Mouse (Mus musculus): ENCODE measurements around the gene Ern1.
"Not testable (repeated sequence)": the region's sequence is repeated elsewhere in the genome, so short reads cannot be mapped to it uniquely, and the experiment has no call there.

Ern1 gene

DNA sequence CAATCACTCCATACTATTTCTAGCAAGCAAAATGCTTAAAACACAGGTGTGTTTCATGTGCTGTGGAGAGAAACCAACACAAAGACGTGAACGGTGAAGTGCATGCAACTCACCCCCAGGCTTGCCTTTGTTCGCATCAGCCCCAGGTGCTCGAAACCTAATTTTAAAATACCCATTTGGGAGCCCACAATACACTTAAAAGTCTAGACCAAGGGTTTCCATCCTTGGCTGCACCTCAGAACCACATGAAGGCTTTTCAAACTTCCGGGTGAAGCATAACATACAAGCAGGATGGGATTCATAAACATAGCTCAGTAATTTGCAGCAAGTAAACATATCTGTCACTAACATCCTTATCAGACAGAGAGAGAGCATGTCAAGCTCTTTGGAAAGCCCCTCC is 57.3 kb downstream of the Ern1 start:
- DNase-seq = no peak

DNA sequence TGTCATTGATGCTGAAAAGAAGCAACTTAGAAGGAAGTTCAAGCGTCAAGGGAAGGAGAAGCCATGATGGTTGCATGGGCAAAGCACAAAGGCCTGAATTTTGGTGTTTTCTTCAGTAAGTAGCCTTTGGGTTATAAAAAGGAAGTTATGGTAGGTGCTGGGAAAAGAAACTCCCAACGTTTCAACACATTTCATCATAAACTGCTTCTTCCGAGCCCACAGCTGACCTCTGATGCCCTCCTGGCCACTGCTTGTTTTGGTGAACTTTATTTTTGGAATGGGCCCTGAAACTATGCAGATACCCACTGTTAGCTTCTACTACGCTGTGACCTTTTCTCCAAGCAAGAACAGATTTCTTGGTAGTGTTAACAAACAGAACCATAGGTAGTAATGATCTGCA is 58.0 kb downstream of the Ern1 start:
- DNase-seq = no peak

DNA sequence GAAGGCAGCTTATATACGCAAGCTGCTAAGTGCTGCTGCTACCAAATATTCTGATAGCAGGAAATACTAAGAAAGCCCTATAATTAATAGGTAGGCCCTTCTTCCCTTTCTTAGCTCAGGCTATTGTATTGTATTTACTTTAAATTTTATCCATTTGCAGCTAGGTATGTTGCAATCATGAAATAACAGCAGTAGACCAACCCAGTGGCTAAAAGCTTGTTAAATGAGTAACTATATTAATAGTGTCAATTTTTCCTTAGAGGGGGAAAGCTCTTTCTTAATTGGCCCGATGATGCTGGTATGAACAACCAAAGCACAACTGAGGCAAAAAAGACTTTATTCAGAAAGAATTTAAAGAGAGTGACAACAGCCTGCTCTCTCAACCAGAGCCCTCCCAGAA is 59.1 kb downstream of the Ern1 start:
- DNase-seq = no peak

DNA sequence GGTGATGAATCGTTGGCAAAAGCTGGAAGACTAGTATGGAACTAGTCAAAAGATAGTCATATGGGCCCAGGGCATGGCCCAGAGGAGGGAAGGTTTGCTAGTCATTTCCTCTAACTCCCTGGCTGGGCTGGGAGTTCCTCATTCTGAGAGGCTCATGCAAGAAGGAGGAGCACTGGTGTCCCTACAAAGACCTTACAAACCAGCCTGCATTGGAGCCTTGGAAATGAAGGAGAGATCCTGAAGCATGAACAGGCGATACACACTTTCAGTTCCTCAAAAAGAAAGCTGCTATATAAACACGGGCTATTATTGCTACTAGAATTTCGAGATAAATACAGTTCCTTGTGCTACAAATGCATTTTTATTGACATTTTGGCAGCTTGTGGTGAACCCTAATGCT is 59.5 kb downstream of the Ern1 start:
- DNase-seq = no peak

DNA sequence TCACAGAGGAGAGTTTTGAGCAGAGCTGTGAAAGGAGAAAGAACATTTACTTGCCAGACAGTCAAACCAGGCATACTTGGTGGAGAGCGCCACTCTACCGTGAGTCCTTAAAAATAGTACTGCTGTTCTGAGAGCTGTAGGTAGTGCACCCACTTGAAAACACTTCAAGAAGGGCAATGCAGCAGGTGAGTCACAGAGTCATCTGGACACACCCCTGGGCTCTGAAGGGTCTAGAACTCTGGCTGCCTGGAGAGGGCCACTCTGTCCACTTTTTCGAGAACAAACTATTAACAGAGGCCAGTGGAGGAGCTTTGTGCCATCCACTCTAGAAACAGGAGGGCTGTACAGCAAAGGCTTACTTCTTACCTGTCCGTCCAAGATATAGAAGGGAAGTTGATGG is 61.2 kb downstream of the Ern1 start:
- no peak for DNase-seq

DNA sequence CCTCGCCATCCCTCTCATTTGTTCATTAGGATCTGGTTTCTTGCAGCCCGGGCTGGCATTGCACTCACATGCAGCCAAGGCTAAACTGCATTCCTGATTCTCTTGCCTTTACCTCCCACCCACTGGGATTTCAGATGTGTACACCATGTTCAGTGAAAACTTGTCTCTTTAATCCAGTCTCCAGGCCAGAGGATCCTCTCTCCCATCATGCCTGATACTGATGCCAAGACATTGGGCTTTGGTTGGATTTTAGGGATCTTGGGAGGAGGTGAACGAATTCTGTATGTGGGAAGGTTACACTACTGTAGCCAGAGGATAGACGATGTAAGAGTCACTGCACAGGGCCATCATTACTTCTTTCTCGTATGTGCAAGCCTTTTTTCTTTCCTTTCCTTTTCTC is 62.5 kb downstream of the Ern1 start:
- no peak for DNase-seq

DNA sequence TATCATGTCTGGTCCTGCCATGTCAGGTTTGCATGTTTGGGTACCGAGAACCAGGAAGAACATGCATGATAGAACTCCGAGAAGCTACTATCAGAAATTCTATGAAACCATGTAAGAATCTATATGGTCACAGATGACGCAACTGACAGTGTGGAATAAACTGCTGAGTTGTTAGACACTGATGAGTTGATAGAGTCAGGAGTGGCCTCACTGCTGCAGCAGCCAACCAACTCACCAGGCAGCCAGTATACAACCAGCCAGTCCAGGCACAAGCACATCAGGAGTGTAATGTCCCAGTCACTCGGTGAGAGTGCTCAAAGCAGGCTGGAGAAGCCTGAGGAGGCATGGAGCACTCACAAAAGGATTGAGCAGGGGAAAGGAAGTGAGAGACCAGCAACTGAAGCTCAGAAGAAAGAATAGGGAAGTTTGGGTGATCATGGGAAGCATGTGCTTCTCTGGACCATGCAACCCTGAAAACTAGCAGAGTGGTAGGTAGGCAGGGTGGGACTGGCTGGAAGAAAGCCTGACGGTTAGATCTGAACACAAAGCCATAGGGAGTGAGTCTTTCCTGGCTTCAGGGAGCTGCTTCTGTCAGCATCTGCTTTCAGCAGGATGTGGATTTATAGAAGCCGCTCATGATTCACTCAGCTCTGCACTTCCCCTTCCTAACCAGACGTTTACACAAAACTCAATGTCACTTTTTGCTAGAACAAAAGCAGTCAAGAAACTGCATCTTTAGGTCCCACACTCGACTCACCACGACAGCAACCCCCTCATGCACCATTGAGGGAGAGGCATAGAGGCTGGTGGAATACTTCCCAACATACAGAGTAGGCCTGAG is 68.2 kb downstream of the Ern1 start:
- no peak for DNase-seq

DNA sequence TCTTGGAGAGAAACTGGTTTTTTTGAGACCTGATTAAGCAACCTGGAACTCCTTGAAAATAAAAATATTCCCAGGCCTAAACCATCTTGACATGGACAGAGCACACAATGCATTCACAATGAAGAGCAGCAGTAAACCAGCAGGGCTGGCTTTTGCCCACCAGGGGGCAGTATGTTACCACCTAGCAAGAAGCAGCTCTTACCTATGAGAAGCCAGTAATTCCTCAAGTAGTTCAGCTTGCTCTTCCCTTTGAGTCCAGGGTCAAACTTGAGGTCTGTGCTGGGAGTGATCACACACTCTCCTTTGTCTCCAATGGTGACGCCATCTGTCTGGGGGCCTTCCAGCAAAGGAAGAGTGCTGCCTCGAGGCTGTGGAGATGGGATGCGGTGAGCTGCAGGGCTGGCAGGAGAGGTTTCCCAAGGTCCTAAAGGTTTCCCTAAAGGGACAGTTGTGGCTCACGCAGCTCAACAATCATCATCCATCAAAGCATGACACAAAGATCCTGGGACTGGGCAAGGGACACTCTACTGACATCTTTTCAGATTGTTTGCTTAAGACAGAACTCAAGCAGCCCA is 68.9 kb downstream of the Ern1 start:
- DNase-seq = peak; percentile 88 to 92

DNA sequence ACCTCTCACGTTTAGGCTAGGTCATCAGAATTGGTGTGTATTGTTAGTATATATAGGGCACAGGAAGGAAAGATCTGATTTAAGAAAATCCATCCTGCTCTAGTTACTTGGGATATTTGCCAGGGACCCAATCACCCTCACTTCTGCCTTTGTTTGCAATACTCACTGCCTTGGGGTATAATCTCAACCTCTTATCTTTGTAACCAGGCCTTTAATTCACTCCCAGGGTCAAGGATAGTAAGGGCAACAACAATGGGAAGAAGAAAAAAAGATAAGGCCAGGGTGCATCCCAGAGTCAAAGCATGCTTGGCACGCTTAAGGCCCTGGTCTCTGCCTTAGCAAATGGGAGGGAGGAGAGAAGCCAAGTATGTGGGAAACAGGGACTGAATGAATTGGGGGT is 69.8 kb downstream of the Ern1 start:
- DNase-seq = no peak

DNA sequence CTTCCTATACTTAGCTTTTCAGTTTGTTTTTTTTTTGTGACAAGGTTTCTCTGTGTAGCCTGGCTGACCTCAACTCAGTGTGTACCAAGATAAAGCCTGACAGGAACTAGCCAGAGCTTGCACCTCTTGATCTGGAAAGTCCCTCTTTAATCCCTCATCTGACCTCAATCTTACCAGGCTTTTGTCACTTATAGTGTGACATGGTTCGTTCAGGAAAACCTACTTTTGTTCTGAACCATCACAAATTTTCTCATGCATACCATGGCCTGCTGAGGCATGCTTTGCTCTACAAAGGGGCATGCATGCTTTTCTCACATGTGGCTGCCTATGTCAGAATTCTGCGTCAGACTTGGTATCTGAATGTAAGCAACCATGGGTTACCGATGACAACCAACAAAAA is 71.3 kb downstream of the Ern1 start:
- DNase-seq = no peak

DNA sequence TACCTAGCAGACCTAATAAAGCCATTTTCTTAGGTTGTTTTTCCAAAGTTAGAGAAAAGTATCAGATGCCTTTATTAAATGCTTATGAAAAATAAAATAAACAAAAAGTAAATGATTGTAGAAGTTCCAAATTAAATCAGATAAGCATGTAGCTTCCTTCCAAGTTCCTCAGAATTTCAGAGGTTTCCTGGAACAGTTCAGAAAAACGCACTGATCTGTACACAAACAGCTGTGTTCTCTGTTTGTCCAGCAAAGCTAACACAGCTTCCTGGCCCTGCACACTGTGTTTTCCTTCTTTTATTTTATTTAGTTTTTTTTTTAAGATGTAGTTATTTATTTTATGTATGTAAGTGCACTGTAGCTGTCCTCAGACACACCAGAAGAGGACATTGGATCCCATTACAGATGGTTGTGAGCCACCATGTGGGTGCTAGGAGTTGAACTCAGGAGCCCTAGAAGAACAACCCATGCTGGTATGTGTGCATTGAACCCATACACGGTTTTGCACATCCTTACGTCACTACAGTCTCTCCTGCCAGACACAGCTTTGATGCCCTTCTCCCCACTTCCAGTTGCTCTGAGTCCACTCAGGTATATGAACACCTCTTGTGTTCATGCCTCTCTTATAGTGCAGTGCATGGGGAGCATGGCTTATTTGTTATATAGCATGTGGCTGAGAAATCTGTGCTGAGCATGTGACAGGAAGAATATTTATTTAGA is 74.9 kb downstream of the Ern1 start:
- no peak for DNase-seq

DNA sequence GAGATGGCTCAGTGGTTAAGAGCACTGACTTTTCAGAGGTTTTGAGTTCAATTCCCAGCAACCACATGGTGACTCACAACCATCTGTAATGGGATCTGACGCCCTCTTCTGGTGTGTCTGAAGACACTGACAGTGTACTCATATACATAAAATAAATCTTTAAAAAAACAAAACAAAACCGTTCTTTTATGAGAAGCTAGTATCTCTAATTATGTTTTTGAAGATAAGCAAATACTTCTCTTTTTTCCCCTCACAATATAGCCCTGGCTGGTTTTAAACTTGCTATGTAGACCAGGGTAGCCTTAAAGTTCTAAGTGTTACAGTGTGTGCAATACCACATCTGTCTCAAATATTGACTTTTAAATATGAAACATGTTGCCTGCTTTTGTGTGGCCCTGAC is 76.5 kb downstream of the Ern1 start:
- DNase-seq = no peak

DNA sequence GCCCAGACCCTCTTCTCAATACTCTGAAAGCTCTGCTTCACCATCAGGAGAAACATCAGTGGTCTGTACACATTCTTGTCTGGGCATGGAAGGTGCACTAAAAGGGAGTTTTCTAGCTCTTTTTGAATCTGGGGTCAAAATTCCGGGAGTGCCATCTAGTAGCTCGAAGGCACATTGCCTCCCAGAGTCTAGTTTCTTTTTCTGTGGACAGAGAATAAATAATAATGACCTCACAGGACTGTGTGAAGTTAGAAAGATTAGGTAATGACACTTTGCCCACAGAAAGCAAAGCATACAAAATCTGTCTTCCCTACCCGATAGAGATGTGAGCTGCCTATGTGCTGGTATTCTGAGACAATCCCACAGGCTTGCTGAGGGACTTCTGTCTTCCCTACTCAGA is 77.1 kb downstream of the Ern1 start:
- no peak for DNase-seq

DNA sequence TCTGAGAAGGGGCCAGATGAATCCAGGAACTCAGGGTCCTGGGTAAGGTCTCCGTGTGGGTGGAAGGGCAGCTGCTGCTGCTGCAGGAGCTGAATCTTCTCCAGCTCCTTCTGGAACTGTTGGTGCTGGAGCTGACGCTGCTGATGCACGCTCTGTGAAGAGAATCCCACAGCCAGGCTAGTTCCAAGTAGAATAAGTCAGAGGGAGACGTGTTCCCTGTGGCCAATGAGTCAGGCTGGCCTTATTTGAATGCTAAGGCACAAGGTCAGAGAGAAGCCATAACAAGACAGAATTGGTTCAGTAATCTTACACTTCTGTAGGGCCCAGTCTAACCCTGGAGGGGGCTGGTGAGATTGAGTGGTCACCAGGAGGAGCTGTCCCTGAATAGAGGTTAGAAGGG is 77.6 kb downstream of the Ern1 start:
- DNase-seq = no peak

DNA sequence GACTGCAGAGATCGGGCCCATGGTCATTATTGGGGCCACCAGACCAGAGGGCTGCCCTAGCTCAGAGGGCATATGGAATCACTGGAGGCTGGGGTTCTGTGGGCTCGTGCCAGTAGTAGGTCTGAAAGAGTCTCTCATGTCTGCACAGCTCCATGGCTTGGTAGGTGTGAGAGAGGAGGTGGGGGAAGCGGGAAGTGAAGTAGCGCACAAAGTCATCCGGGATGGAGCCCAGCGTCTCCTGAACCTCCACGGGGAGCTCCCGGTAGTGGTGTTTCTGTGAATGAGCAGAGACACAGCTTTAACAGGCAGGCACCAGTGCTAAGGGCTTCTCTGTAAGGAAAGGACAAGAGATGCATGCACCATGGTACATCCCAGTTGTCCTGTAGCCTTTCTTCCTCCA is 89.2 kb downstream of the Ern1 start:
- DNase-seq = no peak

DNA sequence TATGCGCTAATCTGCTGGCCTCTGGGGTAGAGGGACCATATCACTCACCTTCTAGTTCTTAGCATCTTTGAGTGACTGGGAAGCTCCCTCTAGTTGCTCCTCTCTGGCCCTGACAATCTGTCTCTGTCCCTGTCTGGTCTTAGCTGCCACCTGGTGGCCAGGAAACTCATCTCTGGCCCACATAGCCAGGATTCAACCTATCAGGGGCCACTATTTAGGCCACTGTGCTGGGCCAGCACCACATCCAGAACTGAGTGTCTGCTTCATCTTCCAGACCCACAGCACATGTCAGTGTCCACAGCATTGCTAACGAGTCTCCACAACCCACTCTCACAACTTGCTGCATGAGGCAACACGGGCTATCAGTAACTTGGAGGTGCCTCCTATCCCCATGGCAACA is 90.0 kb downstream of the Ern1 start:
- peak; percentile 46 to 52 for DNase-seq

DNA sequence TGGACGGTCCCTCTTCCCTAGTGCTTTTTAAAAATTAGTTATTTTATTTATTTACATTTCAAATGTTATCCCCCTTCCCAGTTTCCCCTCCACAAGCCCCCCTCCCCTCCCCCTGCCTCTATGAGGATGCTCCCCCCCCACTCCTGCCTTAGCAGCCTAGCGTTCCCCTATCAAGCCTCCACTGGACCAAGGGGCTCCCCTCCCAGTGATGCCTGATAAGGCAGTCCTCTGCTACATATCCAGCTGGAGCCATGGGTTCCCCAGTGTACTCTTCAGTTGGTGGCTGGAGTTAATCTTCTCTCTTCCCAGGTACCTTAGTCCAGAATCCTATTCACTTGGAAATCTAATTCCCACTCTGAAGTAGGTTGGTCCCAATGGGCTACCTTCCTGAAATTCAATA is 93.6 kb downstream of the Ern1 start:
- not testable (repeated sequence) for DNase-seq

DNA sequence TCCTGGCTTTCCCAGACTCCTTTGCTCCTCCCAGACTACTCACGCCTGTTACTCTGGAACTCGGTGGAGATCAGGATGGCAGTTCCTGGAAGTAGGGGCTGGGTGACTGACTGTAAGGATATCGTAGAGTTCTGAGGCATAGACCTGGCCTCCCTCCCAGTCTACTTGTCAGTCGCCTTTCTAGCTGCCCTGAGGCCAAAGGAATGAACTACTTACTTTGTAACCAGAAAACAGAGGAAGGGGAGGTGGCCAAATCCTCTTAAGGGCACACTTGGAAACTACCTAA is 94.4 kb downstream of the Ern1 start:
- no peak for DNase-seq

DNA sequence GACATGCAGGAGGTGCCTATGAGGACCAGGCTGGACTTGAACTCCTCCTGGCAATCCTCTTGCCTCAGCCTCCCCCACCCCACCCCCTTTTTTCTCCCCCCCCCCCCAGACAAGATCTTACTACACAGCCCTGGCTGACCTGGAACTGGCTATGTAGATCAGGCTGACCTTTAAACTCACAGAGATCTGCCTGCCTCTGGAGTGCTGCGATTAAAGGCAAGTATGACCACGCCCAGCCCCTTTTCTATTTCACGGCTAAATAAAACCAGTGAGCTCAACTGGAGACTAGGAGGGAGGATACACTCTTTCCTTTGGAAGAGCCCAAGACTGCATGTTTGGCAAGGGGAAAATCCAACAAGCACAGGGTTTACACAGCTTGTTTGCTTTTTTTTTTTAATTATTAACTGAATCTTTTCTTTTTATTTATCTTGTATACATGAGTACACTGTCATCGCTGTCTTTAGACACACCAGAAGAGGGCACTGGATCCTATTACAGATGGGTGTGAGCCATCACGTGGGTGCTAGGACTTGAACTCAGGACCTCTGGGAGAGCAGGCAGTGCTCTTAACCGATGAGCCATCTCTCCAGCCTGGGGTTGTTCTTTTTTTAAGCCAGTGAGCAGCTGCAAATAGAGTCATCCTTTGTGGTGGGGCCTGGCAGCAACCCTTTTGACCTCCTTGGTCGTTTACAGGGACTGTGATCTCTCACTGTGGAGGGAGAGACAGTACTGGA is 94.9 kb downstream of the Ern1 start:
- DNase-seq = no peak

DNA sequence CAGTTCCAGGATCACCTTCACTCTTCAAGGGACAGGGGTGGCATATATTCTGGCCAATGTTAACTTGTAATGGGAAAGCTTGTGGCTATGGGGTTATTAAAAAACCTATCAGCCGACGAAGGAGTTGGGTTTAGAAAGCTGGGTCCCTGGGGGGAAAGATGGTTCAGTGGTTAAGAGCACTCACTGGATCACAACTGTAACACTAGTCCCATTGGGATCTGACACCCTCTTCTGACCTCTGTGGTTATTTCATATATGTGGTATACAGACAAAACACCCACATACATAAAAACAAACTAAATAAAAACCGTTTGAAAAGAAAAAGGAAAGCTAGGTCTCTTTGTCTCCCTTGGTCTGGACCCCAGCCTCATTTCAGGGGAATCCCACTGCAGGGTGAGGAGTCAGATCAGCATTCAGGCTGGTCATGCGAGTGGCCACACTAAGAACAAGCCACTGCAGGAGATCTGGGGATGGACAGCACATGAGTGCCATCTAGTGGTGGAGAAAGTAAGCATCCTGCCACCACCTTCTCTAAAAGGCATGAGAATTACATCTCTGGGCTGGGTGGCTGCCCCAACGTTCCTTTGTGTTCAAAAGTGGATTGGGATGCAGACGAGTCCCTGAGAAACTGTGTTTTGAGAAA is 96.0 kb downstream of the Ern1 start:
- peak; percentile 83 to 89 for DNase-seq

DNA sequence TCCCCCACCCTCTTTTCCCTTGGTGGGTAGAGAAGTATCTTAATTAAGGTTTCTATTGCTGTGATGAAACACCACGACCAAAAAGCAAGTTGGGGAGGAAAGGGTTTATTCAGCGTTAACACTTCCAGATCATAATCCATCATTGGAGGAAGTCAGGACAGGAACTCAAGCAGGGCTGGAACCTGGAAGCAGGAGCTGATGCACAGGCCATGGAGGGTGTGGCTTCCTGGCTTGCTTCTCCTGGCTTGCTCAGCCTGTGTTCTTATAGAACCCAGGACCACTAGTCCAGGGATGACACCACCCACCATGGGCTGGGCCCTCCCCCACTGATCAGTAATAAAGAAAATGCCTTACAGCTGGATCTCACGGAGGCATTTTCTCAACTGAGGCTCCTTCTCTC is 96.9 kb downstream of the Ern1 start:
- DNase-seq = no peak

DNA sequence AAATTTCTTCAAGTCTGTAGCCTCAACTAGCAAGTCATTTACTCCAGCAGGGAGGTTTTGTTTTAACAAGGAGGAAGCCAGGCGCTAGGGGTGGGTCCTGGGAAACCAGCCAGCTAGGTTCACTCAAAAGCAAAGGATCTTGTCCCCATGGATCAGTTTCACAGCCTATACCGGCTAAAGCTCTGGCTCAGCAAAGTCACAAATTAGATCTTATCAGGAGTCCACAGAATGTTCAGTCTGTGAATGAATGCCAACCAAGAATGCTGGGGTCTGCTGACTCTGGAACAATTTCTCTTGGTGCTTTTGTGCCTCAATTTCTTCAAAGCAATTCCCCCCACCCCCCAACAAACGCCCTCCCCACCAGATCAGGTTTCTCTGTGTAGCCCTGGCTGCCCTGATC is 98.0 kb downstream of the Ern1 start:
- DNase-seq = no peak

DNA sequence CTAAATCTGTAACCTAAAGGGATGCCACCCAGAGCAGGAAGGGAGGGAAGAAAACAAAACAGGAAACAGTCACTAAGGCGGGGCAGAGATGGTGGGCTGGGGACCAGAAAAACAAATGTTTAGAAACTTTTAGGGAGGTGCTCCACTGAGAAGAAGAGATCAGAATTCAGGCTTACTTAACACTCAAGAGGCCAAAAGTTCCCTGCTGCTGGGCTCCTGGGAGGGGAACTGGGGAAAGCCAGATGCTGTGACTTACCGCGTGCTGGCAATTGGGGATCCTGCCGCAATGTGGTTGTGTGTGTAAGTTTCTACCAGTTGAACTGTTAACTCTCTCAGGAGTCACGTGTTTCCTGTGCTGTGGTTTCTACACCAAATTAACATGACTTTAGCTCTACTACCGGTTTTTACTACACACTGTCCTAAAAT is 99.8 kb downstream of the Ern1 start, which contains the start of gene Icam2:
TSS of gene Icam2 (minus strand) at position 285 of the 426 bp plus-strand sequence.
- DNase-seq = no peak

Measured in cerebellum, postnatal 10 days (tissue).